In the genomic region with DNA sequence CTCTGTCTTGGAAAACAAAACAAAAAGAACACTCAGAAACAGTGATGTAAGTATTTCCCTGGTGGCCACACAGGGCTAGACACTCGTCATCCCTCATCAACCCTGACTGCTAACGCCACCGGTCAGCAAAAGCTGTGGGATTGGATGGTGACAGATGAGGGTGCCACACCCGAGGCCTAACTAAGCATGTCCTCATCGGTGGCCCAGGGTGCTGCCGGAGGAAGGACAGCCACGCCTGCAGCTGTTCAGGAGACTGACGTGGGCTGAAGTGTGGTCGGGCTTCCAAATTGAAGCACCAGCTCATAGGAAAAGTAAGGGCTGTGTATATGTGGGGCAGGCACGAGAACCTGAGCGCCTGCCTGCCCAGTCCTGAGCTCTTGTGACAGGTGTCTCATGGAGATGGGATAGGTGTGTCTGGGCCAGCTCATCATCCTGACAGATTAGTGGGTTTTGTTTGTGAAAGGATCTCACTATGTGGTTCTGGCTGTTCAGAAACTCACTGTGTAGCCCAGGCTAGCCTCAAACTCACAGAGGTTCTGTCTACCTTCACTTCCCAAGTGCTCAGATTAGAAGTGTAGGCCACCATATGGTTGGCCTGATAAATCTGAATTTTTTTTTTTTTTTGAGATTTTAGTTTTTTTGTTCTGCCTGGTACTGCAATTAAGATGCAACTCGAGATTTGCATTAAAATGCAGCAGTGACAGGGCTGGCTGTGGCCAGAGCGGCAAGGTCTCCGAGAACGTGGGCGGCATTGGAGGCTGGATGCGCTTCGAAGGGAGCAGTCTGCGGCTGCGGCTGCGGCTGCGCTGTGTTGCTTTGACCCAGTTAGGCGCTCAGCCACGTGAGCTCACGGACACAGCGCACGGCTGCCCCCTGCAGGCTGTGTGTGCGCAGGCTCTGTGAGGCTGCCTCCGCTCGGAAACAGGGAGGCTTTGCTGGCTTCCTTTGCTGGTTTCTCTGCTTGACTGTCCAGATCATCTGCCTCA, we compare ENCODE assay signal across 8 mouse cellular contexts. TPM values are rescaled to one million over a fixed set of nuclear protein-coding genes. Genes with fewer than 3 reads are reported as not detected.
DNase-seq lines count a peak whose midpoint lies in the region; ATAC-seq lines count a peak whose summit lies in the region.

No protein-coding gene starts in this region.

- ATAC-seq in hindbrain, embryonic 15.5 days (ENCODE audit: low FRiP score, low read depth) = peak; percentile 90

- H3K27me3 ChIP-seq in hindbrain, embryonic 15.5 days = no peaks in the 10 kb centered on the region

- 31% methylated on average over 29 of the region's 30 CpGs for WGBS in hindbrain, embryonic 15.5 days

- 0 out of 2 replicates have a peak overlapping the region, but pooled peaks have one; percentile 11 for H3K4me3 ChIP-seq in hindbrain, embryonic 15.5 days

- DNase-seq in T-cell, adult 2 months (ENCODE audit: low spot score) = peak; percentile 83
- DNase-seq in cerebellum, postnatal 25 days = peak; percentile 95 to 97
- DNase-seq in frontal cortex, postnatal 36 days (ENCODE audit: low spot score in 2 of 2) = peak; percentile 87 to 93
- DNase-seq in left cerebral cortex, adult 18-20 months (ENCODE audit: low spot score in 2 of 2) = peak; percentile 88 to 91
- DNase-seq in lung, postnatal 4 days = peak; percentile 89
- DNase-seq in retina, postnatal 7 days (ENCODE audit: low read depth, low spot score) = peak; percentile 92
- peak; percentile 71 to 77 for DNase-seq in urinary bladder, adult 18-20 months (ENCODE audit: low spot score in 2 of 2)

- 0 out of 2 replicates have a peak, but pooled peaks cover 8% of the 10 kb centered on the region for H3K36me3 ChIP-seq in hindbrain, embryonic 15.5 days

- peaks cover 10% of the 10 kb centered on the region; the same call in 1 of the 2 replicates for H3K4me1 ChIP-seq in hindbrain, embryonic 15.5 days (replicated peaks)

- H3K9ac ChIP-seq in hindbrain, embryonic 15.5 days = 0 out of 2 replicates have a peak overlapping the region, but pooled peaks have one; percentile 9

- no peaks in the 10 kb centered on the region for H3K9me3 ChIP-seq in hindbrain, embryonic 15.5 days

- peak overlapping the region; percentile 46 for H3K27ac ChIP-seq in hindbrain, embryonic 15.5 days (replicated peaks)

- H3K4me2 ChIP-seq in hindbrain, embryonic 15.5 days = peak overlapping the region; percentile 40

RNA-seq across cellular contexts. Expression of a gene that starts 19.1 kb away (rescaled TPM):
- polyA plus RNA-seq in hindbrain, embryonic 15.5 days (2015; fragmentation: Nextera tagmentation; extraction: Ambion mirVana) = 50.7 and 52.9 TPM in 2 replicates
- total RNA-seq in left cerebral cortex, adult 18-20 months (2021) = 10 to 100 TPM; 36.6 to 39.1 TPM

RNA-seq across cellular contexts. Expression of a gene that starts 19.1 kb away (rescaled TPM):
- polyA plus RNA-seq in hindbrain, embryonic 15.5 days (2015; fragmentation: Nextera tagmentation; extraction: Ambion mirVana) = 65.1 and 67.8 TPM in 2 replicates
- 10 to 100 TPM; 61.7 to 62.1 TPM for total RNA-seq in left cerebral cortex, adult 18-20 months (2021)

RNA-seq across cellular contexts. Expression of a gene that starts 26.5 kb away (rescaled TPM):
- polyA plus RNA-seq in hindbrain, embryonic 15.5 days (2015; fragmentation: Nextera tagmentation; extraction: Ambion mirVana) = 578 and 629 TPM in 2 replicates
- 100 to 1,000 TPM; 794 to 814 TPM for total RNA-seq in left cerebral cortex, adult 18-20 months (2021)

RNA-seq across cellular contexts. Expression of a gene that starts 54.2 kb away (rescaled TPM):
- polyA plus RNA-seq in hindbrain, embryonic 15.5 days (2015; fragmentation: Nextera tagmentation; extraction: Ambion mirVana) = 11.5 and 12.0 TPM in 2 replicates
- 10 to 100 TPM; 15.5 to 21.0 TPM for total RNA-seq in left cerebral cortex, adult 18-20 months (2021)

RNA-seq across cellular contexts. Expression of a gene that starts 60.0 kb away (rescaled TPM):
- polyA plus RNA-seq in hindbrain, embryonic 15.5 days (2015; fragmentation: Nextera tagmentation; extraction: Ambion mirVana) = 1,741 and 1,830 TPM in 2 replicates
- total RNA-seq in left cerebral cortex, adult 18-20 months (2021) = 1,000 to 10,000 TPM; 1,960 to 1,962 TPM

Comparison
In these comparisons a context has a peak if more than half of its experiments do, and no peak if none do; other contexts are left out.
1. Peak in every context shown above with its lines: DNase-seq, ATAC-seq, H3K4me3 ChIP-seq and H3K27ac ChIP-seq.